Mouse (Mus musculus): Measurements from ENCODE around the gene Pacrg.

GRCm38 (mm10) chr17:10548969-10549368, 291.1 kb downstream of the Pacrg start:
- TF ChIP-seq CTCF (IDR thresholded peaks at IDR 0.05; ENCODE audit: low read depth): no peak
- TF ChIP-seq EP300 (IDR thresholded peaks at IDR 0.05; ENCODE audit: low read depth): no peak
